Mouse (Mus musculus) erythroblast, embryonic 14.5 days (primary cell): Measurements from ENCODE around the gene Gnb5.

Experiments used
- GATA1 ChIP-seq: IDR thresholded peaks from 2 replicates; pipeline ENCODE4 v1.6.1; 2012; ENCODE audit warnings: low read length, inconsistent platforms, mixed read lengths
- TAL1 ChIP-seq: IDR thresholded peaks from 3 replicates; pipeline ENCODE4 v1.6.1; 2012; ENCODE audit warnings: low read length, inconsistent platforms, mixed read lengths

- TF ChIP-seq GATA1 (no peak), TAL1 (no peak)
Observed at GRCm38 (mm10) chr9:75393251-75393650, 87.2 kb downstream of the Gnb5 start.
